Mouse (Mus musculus) effector memory CD4-positive, alpha-beta T cell, adult 7 months (primary cell): ENCODE data around the gene Nphp3. TPM values are rescaled to one million over a fixed set of nuclear protein-coding genes. Genes with fewer than 3 reads are reported as not detected.

Source experiments
- polyA plus RNA-seq: library from polyadenylated mRNA; unstranded; fragments of 100-300 nt; shearing (Covaris generic); gene quantifications from one replicate; pipeline ENCODE4 v1.2.1, GENCODE M21; 2017

The Nphp3 gene
- polyA plus RNA-seq = 3.0 TPM

GRCm38 (mm10) chr9:104001921-104002859, at the start of gene Nphp3:
Gene Nphp3, plus strand, starts transcription at chr9:104002544.

DNA sequence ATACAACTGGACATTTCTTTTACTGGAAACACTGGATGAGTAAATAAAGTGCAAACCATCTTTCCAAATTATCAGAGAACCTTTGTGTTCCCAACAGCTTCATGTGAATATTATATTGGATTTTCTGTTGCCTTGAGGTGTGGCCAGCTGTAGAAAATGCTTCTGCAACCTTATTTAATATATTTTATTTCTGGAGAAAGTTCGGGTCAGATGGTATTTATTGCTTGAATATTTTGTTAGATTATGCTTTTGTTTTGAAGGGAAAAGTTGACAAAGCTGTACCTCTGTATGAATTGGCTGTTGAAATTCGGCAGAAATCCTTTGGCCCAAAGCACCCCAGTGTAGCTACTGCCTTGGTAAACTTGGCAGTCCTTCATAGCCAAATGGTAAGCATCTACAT, 38.0 kb downstream of the Nphp3 start, which contains the start of gene Gm28305:
TSS of gene Gm28305 (plus strand) at position 301 of the 400 bp plus-strand sequence.

DNA sequence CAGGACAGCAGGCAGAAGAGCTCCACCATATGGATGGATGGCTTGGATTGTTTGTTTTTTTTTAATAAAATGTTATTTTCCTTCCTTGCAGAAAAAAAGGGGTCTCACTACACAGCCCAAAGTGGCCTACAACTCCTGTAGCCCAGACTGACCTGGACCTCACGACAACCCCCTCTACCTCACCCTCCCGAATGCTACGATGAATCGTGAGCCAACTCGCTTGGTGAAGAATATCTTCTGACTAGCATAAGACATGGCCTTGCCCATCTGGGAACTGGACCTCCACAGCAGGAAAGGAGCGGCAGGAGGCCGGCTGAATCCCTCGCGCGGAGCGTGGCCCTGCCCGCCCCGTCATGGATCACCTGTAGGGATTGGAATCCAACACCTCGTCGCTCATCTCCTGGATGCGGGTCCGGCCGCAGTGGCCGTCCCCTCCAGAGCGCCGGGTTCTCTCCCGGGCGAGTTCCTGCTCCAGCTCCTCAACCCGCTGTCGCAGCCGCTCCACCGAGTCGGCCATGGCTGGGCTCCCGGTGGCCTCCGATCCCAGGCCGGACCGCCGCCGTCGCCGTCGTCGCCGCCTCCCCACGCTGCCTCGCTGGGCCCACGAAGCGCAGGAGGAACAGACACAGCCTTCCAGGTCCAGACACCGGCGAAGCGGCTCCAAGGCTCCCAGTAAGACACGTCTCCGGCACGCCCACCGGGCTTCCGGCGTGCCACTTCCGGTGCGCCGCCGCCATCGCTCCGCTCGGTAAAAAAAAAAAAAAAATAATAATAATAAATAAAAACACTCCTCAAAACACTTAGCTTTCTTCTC, 60.3 kb downstream of the Nphp3 start, which contains the start of gene Uba5:
TSS of gene Uba5 (minus strand) at position 705 of the 814 bp plus-strand sequence.

DNA sequence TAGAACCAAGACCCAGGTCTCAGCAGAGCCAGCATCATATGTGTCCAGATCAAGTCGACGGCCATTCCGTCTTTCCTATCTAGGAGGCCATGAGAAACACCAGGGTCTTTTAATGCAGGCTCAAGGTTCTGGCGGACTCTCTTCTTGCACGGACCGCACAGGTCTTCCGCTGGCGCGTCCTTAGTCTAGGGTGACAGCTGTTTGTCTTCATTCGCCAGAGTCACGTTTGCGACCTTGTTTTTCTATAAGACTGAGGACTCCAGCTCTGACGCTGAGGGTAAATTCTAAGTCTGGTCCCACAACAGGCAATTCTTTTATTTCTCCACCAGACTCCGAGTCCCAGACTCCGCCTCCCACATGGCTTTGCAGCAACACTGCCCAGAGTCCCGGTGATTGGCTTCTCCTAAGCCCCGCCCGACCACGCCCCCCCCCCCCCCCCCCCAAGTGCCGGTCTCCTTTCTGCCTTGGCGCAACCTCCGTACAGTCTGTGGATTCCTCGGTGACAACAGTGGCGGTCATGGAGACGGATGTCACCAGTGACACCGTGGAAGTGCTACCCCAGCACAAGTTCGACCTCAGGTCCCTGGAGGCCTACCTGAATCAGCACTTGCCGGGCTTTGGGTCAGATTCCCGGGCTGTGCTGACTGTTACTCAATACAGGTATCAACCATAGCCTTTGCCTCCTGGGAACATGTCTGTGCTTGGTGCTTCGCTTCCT, 61.1 kb downstream of the Nphp3 start, which contains the start of gene Acad11:
TSS of gene Acad11 (plus strand) at position 134 of the 718 bp plus-strand sequence.

Other genes starting within 250 kb of the Nphp3 start
- 0.17 TPM for gene Tmem108, start 240.7 kb upstream of the Nphp3 start, polyA plus RNA-seq
- not detected for gene Gm28305, start 38.1 kb downstream of the Nphp3 start, polyA plus RNA-seq
- gene Uba5, start 60.6 kb downstream of the Nphp3 start, polyA plus RNA-seq = 27.2 TPM
- gene Acad11, start 60.8 kb downstream of the Nphp3 start, polyA plus RNA-seq = 6.3 TPM
- gene Ackr4, start 124.4 kb downstream of the Nphp3 start, polyA plus RNA-seq = 0.38 TPM